Mouse (Mus musculus) midbrain, embryonic 13.5 days (tissue): ENCODE measurements around the gene Fdxr. TPM values are rescaled to one million over a fixed set of nuclear protein-coding genes. Genes with fewer than 3 reads are reported as not detected.

Source experiments
- ATAC-seq: fragments of 200-750 bp; cut with Nextera tagmentation; 2 replicates; pipeline ENCODE4 v1.8.0; 2017; ENCODE audit warnings: mild to moderate bottlenecking, moderate TSS enrichment, moderate library complexity
- H3K27ac ChIP-seq: fragments of 300-500 bp; sonication (generic); 2 replicates; pipeline ENCODE4 v1.5.1; 2015; ENCODE audit warnings: inconsistent platforms, mild to moderate bottlenecking, moderate library complexity
- H3K27me3 ChIP-seq: fragments of 300-500 bp; sonication (generic); 2 replicates; pipeline ENCODE4 v1.6.1; 2015; ENCODE audit warnings: mild to moderate bottlenecking, inconsistent platforms
- H3K36me3 ChIP-seq: fragments of 300-500 bp; sonication (generic); 2 replicates; pipeline ENCODE4 v1.6.1; 2015; ENCODE audit warnings: mild to moderate bottlenecking, inconsistent platforms
- H3K4me1 ChIP-seq: fragments of 300-500 bp; sonication (generic); replicated peaks from 2 replicates; pipeline ENCODE4 v1.6.1; 2015; ENCODE audit warnings: inconsistent platforms
- H3K4me2 ChIP-seq: fragments of 300-500 bp; sonication (generic); replicated peaks from 2 replicates; pipeline ENCODE4 v1.6.1; 2015; ENCODE audit warnings: moderate library complexity, mild to moderate bottlenecking, inconsistent platforms
- H3K4me3 ChIP-seq: fragments of 300-500 bp; sonication (generic); replicated peaks from 2 replicates; pipeline ENCODE4 v1.5.1; 2015; ENCODE audit warnings: mild to moderate bottlenecking, inconsistent platforms
- H3K9ac ChIP-seq: fragments of 300-500 bp; sonication (generic); replicated peaks from 2 replicates; pipeline ENCODE4 v1.6.1; 2015; ENCODE audit warnings: mild to moderate bottlenecking, inconsistent platforms
- H3K9me3 ChIP-seq: fragments of 300-500 bp; sonication (generic); 2 replicates; pipeline ENCODE4 v1.6.1; 2016; ENCODE audit warnings: mild to moderate bottlenecking, inconsistent platforms
- WGBS: fragments of 180-500 bp; shearing (Covaris S2); methylation state at CpG from one replicate; pipeline ENCODE4 v1.1.7; 2015; 5-methylcytosine and 5-hydroxymethylcytosine counted together
- polyA plus RNA-seq: library from polyadenylated mRNA; unstranded; fragments of >200 nt; fragmentation: Nextera tagmentation; extraction: Ambion mirVana; gene quantifications from 2 replicates; pipeline ENCODE4 v1.2.1, GENCODE M21; 2015

Fdxr gene
- polyA plus RNA-seq, 1 experiment from 2014 or later, result 24.1 TPM

DNA sequence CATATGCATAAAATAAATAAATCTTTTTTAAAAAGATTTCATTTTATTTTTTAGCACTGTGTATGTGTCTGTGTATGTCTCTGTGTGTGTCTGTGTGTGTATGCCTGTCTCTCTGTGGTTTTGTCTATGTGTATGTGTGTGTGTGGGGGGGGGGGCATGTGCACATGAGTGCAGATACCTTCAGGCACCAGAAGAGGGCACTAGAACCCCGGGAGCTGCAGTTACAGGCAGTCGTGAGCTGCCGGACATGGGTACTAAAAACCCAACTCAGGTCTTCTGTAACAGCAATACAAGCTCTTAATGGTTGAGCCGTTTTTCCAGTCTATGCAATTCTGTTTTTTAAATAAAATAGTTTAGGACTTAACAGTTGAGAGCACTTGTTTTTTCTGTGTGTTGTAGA lies 23.9 kb upstream of the Fdxr start:
- WGBS, result 83% methylated on average over 4 of the region's 4 CpGs
- H3K4me1 ChIP-seq, result peaks cover 11% of the 10 kb centered on the region
- no peak overlapping the region for H3K4me3 ChIP-seq
- no peaks in the 10 kb centered on the region for H3K36me3 ChIP-seq
- peaks cover 17% of the 10 kb centered on the region; the same call in 1 of the 2 replicates for H3K27me3 ChIP-seq
- no peak for ATAC-seq
- H3K27ac ChIP-seq, result no peak overlapping the region
- no peak overlapping the region for H3K4me2 ChIP-seq
- no peaks in the 10 kb centered on the region for H3K9me3 ChIP-seq
- no peak overlapping the region for H3K9ac ChIP-seq

DNA sequence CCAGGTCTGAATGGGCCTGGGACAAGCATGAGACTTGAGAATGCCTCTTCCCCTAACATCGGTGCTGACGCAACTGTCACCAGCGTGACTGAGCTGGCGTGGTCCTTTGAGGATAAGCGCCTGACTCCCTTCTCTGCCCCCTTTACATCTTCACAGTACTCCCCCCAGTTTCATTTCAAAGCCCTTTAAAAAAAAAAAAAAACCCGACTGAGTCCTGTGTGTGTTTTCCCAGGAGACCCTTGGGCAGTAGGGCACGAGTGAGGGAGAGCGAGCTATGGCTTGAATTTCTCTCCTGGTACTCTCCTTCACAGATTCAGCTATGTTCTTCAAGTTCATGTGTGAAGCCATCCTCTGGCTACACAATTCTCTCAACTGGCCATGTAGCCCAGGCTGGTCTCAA lies 21.3 kb upstream of the Fdxr start:
- Histone ChIP-seq H3K9me3 (no peaks in the 10 kb centered on the region), H3K27me3 (peaks cover 17% of the 10 kb centered on the region; the same call in 1 of the 2 replicates), H3K4me1 (peaks cover 11% of the 10 kb centered on the region), H3K4me3 (no peak overlapping the region), H3K9ac (no peak overlapping the region), H3K4me2 (0 out of 2 replicates have a peak overlapping the region, but pooled peaks have one; percentile 85), H3K36me3 (no peaks in the 10 kb centered on the region), H3K27ac (no peak overlapping the region)
- WGBS, result 63% methylated on average over 8 of the region's 8 CpGs
- ATAC-seq, result no peak

DNA sequence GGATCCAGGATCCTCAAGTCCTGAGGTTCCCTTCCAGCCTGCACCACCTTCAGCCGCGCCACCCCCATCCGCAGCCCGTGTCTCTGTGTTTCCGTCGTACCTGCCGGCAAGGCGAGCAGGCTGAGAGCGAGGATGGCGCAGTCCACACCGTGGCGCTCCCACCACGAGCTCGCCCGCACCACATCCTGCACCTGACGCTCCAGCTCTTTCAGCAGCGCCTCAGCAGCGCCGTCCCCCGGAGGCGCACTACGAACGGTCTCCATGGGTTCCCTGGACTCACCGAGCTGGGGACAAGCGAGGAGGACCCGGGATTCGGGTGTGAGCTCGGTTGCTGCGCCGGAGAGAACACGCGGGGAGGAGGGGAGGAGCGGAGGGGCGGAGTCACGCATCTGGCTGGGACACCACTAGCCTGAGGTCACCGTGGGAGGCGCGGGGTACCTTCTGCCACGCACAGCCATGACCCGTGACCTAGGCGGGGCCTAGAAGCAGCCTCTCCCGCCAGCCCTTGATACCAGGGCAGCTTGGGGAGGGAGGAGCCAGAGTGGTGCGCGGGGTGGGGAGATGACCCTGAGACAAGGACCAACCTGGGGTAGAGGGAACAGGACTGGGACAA lies 20.5 kb upstream of the Fdxr start, which contains the start of gene Fads6:
TSS of gene Fads6 (minus strand) at position 450 of the 613 bp plus-strand sequence.
- Histone ChIP-seq H3K4me3 (peak within 1 kb of the TSS; percentile 54), H3K9me3 (no peaks in the 10 kb centered on the region), H3K9ac (peak within 1 kb of the TSS; percentile 70), H3K36me3 (no peaks in the 10 kb centered on the region), H3K4me2 (peak within 1 kb of the TSS; percentile 85), H3K4me1 (peaks cover 11% of the 10 kb centered on the region), H3K27ac (no peak within 1 kb of the TSS), H3K27me3 (peaks cover 17% of the 10 kb centered on the region; the same call in 1 of the 2 replicates)
- ATAC-seq, result peak; percentile 87
- under 1% methylated on average over 43 of the region's 44 CpGs for WGBS

GRCm38 (mm10) chr11:115296471-115297210 lies 19.8 kb upstream of the Fdxr start:
- no peak for ATAC-seq

DNA sequence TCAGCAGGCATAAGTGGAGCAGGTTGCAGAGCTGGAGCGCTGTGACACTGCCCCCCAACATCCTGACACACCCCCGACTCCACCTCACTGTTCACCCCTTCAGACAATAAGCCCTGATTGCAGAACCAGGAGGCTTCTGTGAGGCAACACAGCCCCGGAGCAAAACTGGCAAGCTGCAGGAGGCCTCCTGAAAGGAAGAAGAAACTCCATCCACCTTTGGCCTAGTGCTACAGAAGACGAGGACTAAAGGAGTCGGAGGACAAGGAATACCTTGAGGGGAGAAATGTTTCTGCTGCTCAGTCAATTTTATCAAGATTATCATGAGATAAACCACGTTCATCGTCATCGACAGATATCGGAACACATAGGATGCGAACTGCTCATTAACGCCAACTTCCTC lies 19.1 kb upstream of the Fdxr start:
- no peak for ATAC-seq
- H3K4me3 ChIP-seq, result no peak overlapping the region
- no peaks in the 10 kb centered on the region for H3K9me3 ChIP-seq
- no peak overlapping the region for H3K4me2 ChIP-seq
- H3K27ac ChIP-seq, result no peak overlapping the region
- no peaks in the 10 kb centered on the region for H3K36me3 ChIP-seq
- peaks cover 17% of the 10 kb centered on the region; the same call in 1 of the 2 replicates for H3K27me3 ChIP-seq
- 91% methylated on average over 11 of the region's 11 CpGs for WGBS
- H3K9ac ChIP-seq, result no peak overlapping the region
- H3K4me1 ChIP-seq, result peaks cover 11% of the 10 kb centered on the region

More at GRCm38 (mm10) chr11:115296471-115297210, 19.8 kb upstream of the Fdxr start:
- H3K4me3 ChIP-seq, result peak overlapping the region; percentile 54
- H3K27ac ChIP-seq, result no peak overlapping the region
- peaks cover 17% of the 10 kb centered on the region; the same call in 1 of the 2 replicates for H3K27me3 ChIP-seq
- no peaks in the 10 kb centered on the region for H3K36me3 ChIP-seq
- peaks cover 11% of the 10 kb centered on the region for H3K4me1 ChIP-seq
- no peaks in the 10 kb centered on the region for H3K9me3 ChIP-seq
- 54% methylated on average over 21 of the region's 21 CpGs for WGBS
- H3K4me2 ChIP-seq, result peak overlapping the region; percentile 85
- H3K9ac ChIP-seq, result peak overlapping the region; percentile 70

- Histone ChIP-seq H3K4me1 (peaks cover 11% of the 10 kb centered on the region), H3K4me3 (no peak overlapping the region), H3K27me3 (peaks cover 11% of the 10 kb centered on the region; the same call in 1 of the 2 replicates), H3K4me2 (no peak overlapping the region), H3K9ac (no peak overlapping the region), H3K27ac (no peak overlapping the region), H3K9me3 (no peaks in the 10 kb centered on the region), H3K36me3 (no peaks in the 10 kb centered on the region)
- no peak for ATAC-seq
- 71% methylated on average over 14 of the region's 14 CpGs for WGBS
These were observed 16.0 kb upstream of the Fdxr start for GRCm38 (mm10) chr11:115292631-115293375.

DNA sequence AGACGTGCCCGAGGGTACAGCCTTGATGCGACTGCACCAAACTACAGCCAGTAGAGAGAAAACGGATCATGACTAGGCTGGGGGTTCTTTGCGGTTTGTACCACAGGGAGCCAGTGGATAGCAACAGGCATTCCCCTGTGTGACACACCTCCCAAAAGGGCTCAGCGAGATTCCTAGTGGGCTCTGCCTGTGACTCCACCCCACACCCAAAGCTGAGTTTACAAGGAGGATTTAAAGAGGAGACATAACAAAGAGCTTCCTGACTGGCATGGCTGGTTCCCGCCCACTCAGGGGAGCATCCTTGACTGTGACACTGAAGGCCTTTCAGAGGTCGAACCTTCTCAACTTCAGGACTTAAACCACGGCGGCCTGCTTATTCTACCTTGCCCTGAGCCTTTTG lies 14.7 kb upstream of the Fdxr start:
- Histone ChIP-seq H3K36me3 (no peaks in the 10 kb centered on the region), H3K9me3 (no peaks in the 10 kb centered on the region), H3K9ac (no peak overlapping the region), H3K27me3 (peaks cover 6% of the 10 kb centered on the region; the same call in 1 of the 2 replicates), H3K27ac (no peak overlapping the region), H3K4me2 (no peak overlapping the region), H3K4me1 (peaks cover 7% of the 10 kb centered on the region; the same call in 1 of the 2 replicates), H3K4me3 (no peak overlapping the region)
- ATAC-seq, result no peak
- 81% methylated on average over 10 of the region's 10 CpGs for WGBS

DNA sequence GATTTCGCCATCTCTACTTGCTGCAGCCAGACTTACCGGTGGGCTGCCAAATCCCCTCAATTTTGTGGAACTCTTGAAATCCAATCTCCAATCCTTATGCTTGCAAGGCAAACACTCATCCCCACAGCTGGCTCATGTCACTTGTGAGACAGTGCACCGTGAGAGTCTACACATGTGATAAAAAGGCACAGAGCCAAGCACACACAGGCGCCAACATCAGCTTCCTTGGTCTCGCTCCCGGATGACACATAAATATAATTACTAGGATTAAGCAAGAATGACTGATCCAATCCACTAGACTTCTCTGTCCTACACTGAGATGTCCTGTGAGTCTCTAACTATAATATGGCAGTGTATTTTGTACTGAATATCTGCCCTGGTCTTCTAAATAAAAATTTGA lies 14.1 kb upstream of the Fdxr start:
- H3K4me3 ChIP-seq, result no peak overlapping the region
- peaks cover 10% of the 10 kb centered on the region; the same call in 1 of the 2 replicates for H3K4me1 ChIP-seq
- no peak overlapping the region for H3K9ac ChIP-seq
- no peak overlapping the region for H3K27ac ChIP-seq
- WGBS, result 90% methylated on average over 6 of the region's 6 CpGs
- 0 out of 2 replicates have a peak, but pooled peaks cover under 1% of the 10 kb centered on the region for H3K27me3 ChIP-seq
- H3K36me3 ChIP-seq, result no peaks in the 10 kb centered on the region
- H3K4me2 ChIP-seq, result no peak overlapping the region
- no peak for ATAC-seq
- H3K9me3 ChIP-seq, result no peaks in the 10 kb centered on the region

DNA sequence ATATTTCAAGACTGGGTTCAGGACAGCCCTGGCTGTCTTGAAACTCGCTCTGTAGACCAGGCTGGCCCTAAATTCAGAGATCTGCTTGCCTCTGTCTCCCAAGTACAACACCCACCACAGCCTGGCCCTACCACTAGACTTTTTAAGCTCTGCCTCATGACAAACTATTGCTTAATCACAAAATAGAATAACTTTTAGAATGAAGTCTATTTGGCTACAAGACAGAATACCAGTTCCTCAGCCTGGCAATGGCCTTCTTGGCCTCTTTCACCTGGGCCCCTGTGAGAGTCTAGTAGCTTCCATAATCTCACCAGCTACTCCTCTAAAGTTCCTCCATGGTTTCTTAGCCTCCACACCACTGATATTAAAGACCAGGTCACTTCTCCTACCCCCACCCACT lies 13.5 kb upstream of the Fdxr start:
- no peak for ATAC-seq
- H3K4me1 ChIP-seq, result peaks cover 10% of the 10 kb centered on the region; the same call in 1 of the 2 replicates
- H3K9ac ChIP-seq, result no peak overlapping the region
- H3K9me3 ChIP-seq, result no peaks in the 10 kb centered on the region
- WGBS, result 93% methylated on average over 1 of the region's 1 CpGs
- no peak overlapping the region for H3K4me2 ChIP-seq
- no peaks in the 10 kb centered on the region for H3K36me3 ChIP-seq
- H3K27me3 ChIP-seq, result no peaks in the 10 kb centered on the region
- no peak overlapping the region for H3K4me3 ChIP-seq
- H3K27ac ChIP-seq, result no peak overlapping the region

GRCm38 (mm10) chr11:115289885-115290284 lies 13.0 kb upstream of the Fdxr start:
- no peaks in the 10 kb centered on the region for H3K27me3 ChIP-seq
- no peak for ATAC-seq
- 90% methylated on average over 8 of the region's 8 CpGs for WGBS
- no peak overlapping the region for H3K4me2 ChIP-seq
- H3K9me3 ChIP-seq, result no peaks in the 10 kb centered on the region
- H3K36me3 ChIP-seq, result no peaks in the 10 kb centered on the region
- peaks cover 10% of the 10 kb centered on the region; the same call in 1 of the 2 replicates for H3K4me1 ChIP-seq
- no peak overlapping the region for H3K4me3 ChIP-seq
- no peak overlapping the region for H3K9ac ChIP-seq
- no peak overlapping the region for H3K27ac ChIP-seq

GRCm38 (mm10) chr11:115288305-115288704 lies 11.5 kb upstream of the Fdxr start:
- Histone ChIP-seq H3K9ac (no peak overlapping the region), H3K27ac (no peak overlapping the region), H3K9me3 (no peaks in the 10 kb centered on the region), H3K4me3 (no peak overlapping the region), H3K27me3 (no peaks in the 10 kb centered on the region), H3K36me3 (no peaks in the 10 kb centered on the region), H3K4me2 (no peak overlapping the region), H3K4me1 (peaks cover 10% of the 10 kb centered on the region; the same call in 1 of the 2 replicates)
- WGBS, result 77% methylated on average over 2 of the region's 2 CpGs
- ATAC-seq, result no peak

DNA sequence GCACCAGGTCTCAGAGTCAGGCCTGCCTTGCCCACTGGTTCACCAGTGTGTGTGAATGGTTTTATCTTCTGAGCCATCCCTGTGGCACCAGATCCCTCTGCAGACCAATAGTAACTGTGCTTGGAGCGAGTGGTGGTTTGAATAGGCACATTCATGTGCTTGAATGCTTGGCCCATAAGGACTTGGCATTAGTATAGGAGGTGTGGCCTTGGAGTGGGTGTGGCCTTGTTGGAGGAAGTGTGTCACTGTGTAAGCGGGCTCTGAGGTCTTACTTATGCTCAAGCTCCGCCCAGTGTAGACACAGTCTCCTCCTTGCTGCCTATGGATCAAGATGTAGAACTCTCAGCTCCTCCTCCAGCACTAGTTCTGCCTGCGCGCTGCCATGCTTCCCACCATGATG lies 10.5 kb upstream of the Fdxr start:
- Histone ChIP-seq H3K9me3 (no peaks in the 10 kb centered on the region), H3K4me2 (no peak overlapping the region), H3K27ac (no peak overlapping the region), H3K4me3 (no peak overlapping the region), H3K9ac (no peak overlapping the region), H3K4me1 (peaks cover 10% of the 10 kb centered on the region; the same call in 1 of the 2 replicates), H3K36me3 (no peaks in the 10 kb centered on the region), H3K27me3 (no peaks in the 10 kb centered on the region)
- 85% methylated on average over 5 of the region's 5 CpGs for WGBS
- ATAC-seq, result no peak
